8 mouse cellular contexts compared by ENCODE assay signal in genomic region chr5:125488116-125488455, GRCm38 (mm10). TPM values are rescaled to one million over a fixed set of nuclear protein-coding genes. Genes with fewer than 3 reads are reported as not detected.
A peak's percentile ranks its signal among the peaks of the same experiment; 100 is the strongest.
DNase-seq lines count a peak whose midpoint lies in the region; ATAC-seq and TF ChIP-seq lines count a peak whose summit lies in the region.
"Had no signal": no experiment of that assay in that cellular context is flagged by ENCODE, and none has a peak within 500 bp of the region (broad histone marks: within the 10 kb centered on the region; RNA-seq: fewer than 3 reads in every experiment).

No protein-coding gene starts in this region.

- H3K9ac ChIP-seq in liver, adult 2 months (ENCODE audit: low read depth, low read length): no peak overlapping the region
- H3K9ac ChIP-seq in liver, embryonic 12.5 days: no peak overlapping the region
- H3K9ac ChIP-seq in midbrain, embryonic 14.5 days (replicated peaks; ENCODE audit: low read length): no peak overlapping the region
- H3K9ac ChIP-seq: limb, embryonic 12.5 days had no signal

- no peaks in the 10 kb centered on the region; the same call in 1 of the 2 replicates for H3K79me2 ChIP-seq in liver, adult 2 months (ENCODE audit: control insufficient read depth, insufficient read depth, low read length)

- TF ChIP-seq CTCF in liver, adult 2 months (IDR thresholded peaks at IDR 0.05; ENCODE audit: low read depth, low read length): peak; percentile 33; the same call in 1 of the 2 replicates

- peaks cover 42% of the 10 kb centered on the region for H3K36me3 ChIP-seq in liver, adult 2 months (ENCODE audit: control insufficient read depth, insufficient read depth, low read length)
- peaks cover 73% of the 10 kb centered on the region for H3K36me3 ChIP-seq in liver, embryonic 12.5 days
- peaks cover 82% of the 10 kb centered on the region for H3K36me3 ChIP-seq in hindbrain, embryonic 10.5 days
- H3K36me3 ChIP-seq in midbrain, embryonic 14.5 days (ENCODE audit: control insufficient read depth, insufficient read depth, low read length): peaks cover 63% of the 10 kb centered on the region

- no peak for TF ChIP-seq POLR2A in liver, adult 2 months (IDR thresholded peaks at IDR 0.05; ENCODE audit: extremely low read depth, insufficient read depth, low read length)

- H3K9me3 ChIP-seq in liver, embryonic 12.5 days (replicated peaks): no peaks in the 10 kb centered on the region
- H3K9me3 ChIP-seq in hindbrain, embryonic 10.5 days: no peaks in the 10 kb centered on the region
- H3K9me3 ChIP-seq in midbrain, embryonic 14.5 days (ENCODE audit: control insufficient read depth, low read length): no peaks in the 10 kb centered on the region
- H3K9me3 ChIP-seq: limb, embryonic 12.5 days had no signal

- peaks cover 31% of the 10 kb centered on the region for H3K4me1 ChIP-seq in liver, adult 2 months (ENCODE audit: control insufficient read depth, insufficient read depth, low read length)
- peaks cover 7% of the 10 kb centered on the region; the same call in 1 of the 2 replicates for H3K4me1 ChIP-seq in liver, embryonic 12.5 days
- peaks cover 24% of the 10 kb centered on the region for H3K4me1 ChIP-seq in hindbrain, embryonic 10.5 days (replicated peaks)
- H3K4me1 ChIP-seq in midbrain, embryonic 14.5 days (ENCODE audit: control insufficient read depth, insufficient read depth, low read length): no peaks in the 10 kb centered on the region
- H3K4me1 ChIP-seq: limb, embryonic 12.5 days had no signal

- H3K4me3 ChIP-seq in liver, adult 2 months (ENCODE audit: insufficient read depth, low read depth, low read length): no peak overlapping the region
- H3K4me3 ChIP-seq in liver, embryonic 12.5 days: no peak overlapping the region
- H3K4me3 ChIP-seq in hindbrain, embryonic 10.5 days: no peak overlapping the region
- H3K4me3 ChIP-seq in midbrain, embryonic 14.5 days (replicated peaks; ENCODE audit: low read depth, low read length): no peak overlapping the region
- H3K4me3 ChIP-seq: limb, embryonic 12.5 days had no signal

- H3K27ac ChIP-seq in liver, adult 2 months (replicated peaks; ENCODE audit: insufficient read depth, low read depth, low read length): peak overlapping the region; percentile 35; the same call in 1 of the 2 replicates
- no peak overlapping the region for H3K27ac ChIP-seq in liver, embryonic 12.5 days
- peak overlapping the region; percentile 85 for H3K27ac ChIP-seq in hindbrain, embryonic 10.5 days
- H3K27ac ChIP-seq in midbrain, embryonic 14.5 days (replicated peaks; ENCODE audit: low read depth, low read length): peak overlapping the region; percentile 60; the same call in 1 of the 2 replicates
- H3K27ac ChIP-seq: limb, embryonic 12.5 days had no signal

- no peaks in the 10 kb centered on the region for H3K27me3 ChIP-seq in liver, adult 2 months (ENCODE audit: control insufficient read depth, insufficient read depth, low read length)
- H3K27me3 ChIP-seq in liver, embryonic 12.5 days (replicated peaks): no peaks in the 10 kb centered on the region
- no peaks in the 10 kb centered on the region for H3K27me3 ChIP-seq in hindbrain, embryonic 10.5 days (ENCODE audit: insufficient read depth, poor library complexity, severe bottlenecking)
- no peaks in the 10 kb centered on the region for H3K27me3 ChIP-seq in midbrain, embryonic 14.5 days (ENCODE audit: control insufficient read depth, insufficient read depth, low read length)
- H3K27me3 ChIP-seq: limb, embryonic 12.5 days had no signal

- no peak overlapping the region for H3K4me2 ChIP-seq in liver, embryonic 12.5 days
- no peak overlapping the region for H3K4me2 ChIP-seq in midbrain, embryonic 14.5 days (ENCODE audit: low read length)
- H3K4me2 ChIP-seq: limb, embryonic 12.5 days had no signal

- no peak for ATAC-seq in liver, embryonic 12.5 days
- ATAC-seq in midbrain, embryonic 14.5 days (ENCODE audit: low FRiP score, low TSS enrichment): no peak

- 72% methylated on average over 4 of the region's 4 CpGs for WGBS in liver, adult 2 months
- WGBS in liver, embryonic 12.5 days (ENCODE audit: insufficient replicate concordance): 69% methylated on average over 4 of the region's 4 CpGs
- 68% methylated on average over 4 of the region's 4 CpGs for WGBS in hindbrain, embryonic 10.5 days
- WGBS in midbrain, embryonic 14.5 days: 66% methylated on average over 4 of the region's 4 CpGs

- DNase-seq in liver, adult 2 months (ENCODE audit: extremely low read depth, low read depth, low spot score): no peak
- DNase-seq in Muller cell, postnatal 12 days (ENCODE audit: inconsistent ontology term): peak; percentile 50
- DNase-seq in hindbrain, embryonic 10.5 days (ENCODE audit: low spot score): peak; percentile 33
- DNase-seq in midbrain, embryonic 14.5 days: peak; percentile 34
- DNase-seq in layer of hippocampus, adult 9-11 months: no peak
- DNase-seq in heart, adult 18-20 months: no peak

RNA-seq across cellular contexts. Expression of gene Aacs, which starts 12.5 kb away (rescaled TPM):
- total RNA-seq in liver, adult 2 months (2014; rRNA removed): 29.3 and 40.9 TPM in 2 replicates
- polyA plus RNA-seq in liver, adult 2 months (2012; rRNA removed): 66.8 and 190 TPM in 2 replicates
- polyA plus RNA-seq in liver, embryonic 12.5 days (2016; fragmentation: Nextera tagmentation; extraction: Ambion mirVana): 24.7 and 25.1 TPM in 2 replicates
- polyA plus RNA-seq in hindbrain, embryonic 10.5 days (2016; fragmentation: Nextera tagmentation; extraction: Ambion mirVana): 63.4 and 73.4 TPM in 2 replicates
- 63.6 and 71.3 TPM in 2 replicates for polyA plus RNA-seq in midbrain, embryonic 14.5 days (2014; fragmentation: Nextera tagmentation; extraction: Ambion mirVana)
- total RNA-seq in heart, adult 18-20 months (2021): 1 to 10 TPM; 4.9 to 9.9 TPM

RNA-seq across cellular contexts. Expression of gene Tmem132b, which starts 43.5 kb away (rescaled TPM):
- total RNA-seq in liver, adult 2 months (2014; rRNA removed): 0.07 TPM in 1 of 2 replicates, not detected in the other
- not detected in 2 replicates for polyA plus RNA-seq in liver, adult 2 months (2012; rRNA removed)
- 0.02 and 0.08 TPM in 2 replicates for polyA plus RNA-seq in liver, embryonic 12.5 days (2016; fragmentation: Nextera tagmentation; extraction: Ambion mirVana)
- 0.21 and 0.41 TPM in 2 replicates for polyA plus RNA-seq in hindbrain, embryonic 10.5 days (2016; fragmentation: Nextera tagmentation; extraction: Ambion mirVana)
- polyA plus RNA-seq in midbrain, embryonic 14.5 days (2014; fragmentation: Nextera tagmentation; extraction: Ambion mirVana): 4.9 and 6.2 TPM in 2 replicates
- not detected for total RNA-seq in heart, adult 18-20 months (2021)

RNA-seq across cellular contexts. Expression of gene Bri3bp, which starts 46.7 kb away (rescaled TPM):
- 7.7 and 8.8 TPM in 2 replicates for total RNA-seq in liver, adult 2 months (2014; rRNA removed)
- 18.3 and 23.0 TPM in 2 replicates for polyA plus RNA-seq in liver, adult 2 months (2012; rRNA removed)
- 44.0 and 44.1 TPM in 2 replicates for polyA plus RNA-seq in liver, embryonic 12.5 days (2016; fragmentation: Nextera tagmentation; extraction: Ambion mirVana)
- 46.9 and 53.8 TPM in 2 replicates for polyA plus RNA-seq in hindbrain, embryonic 10.5 days (2016; fragmentation: Nextera tagmentation; extraction: Ambion mirVana)
- polyA plus RNA-seq in midbrain, embryonic 14.5 days (2014; fragmentation: Nextera tagmentation; extraction: Ambion mirVana): 26.8 and 37.8 TPM in 2 replicates
- 10 to 100 TPM; 50.9 to 54.5 TPM for total RNA-seq in heart, adult 18-20 months (2021)

RNA-seq across cellular contexts. Expression of gene Dhx37, which starts 54.2 kb away (rescaled TPM):
- total RNA-seq in liver, adult 2 months (2014; rRNA removed): 3.8 and 5.6 TPM in 2 replicates
- 12.0 and 14.0 TPM in 2 replicates for polyA plus RNA-seq in liver, adult 2 months (2012; rRNA removed)
- polyA plus RNA-seq in liver, embryonic 12.5 days (2016; fragmentation: Nextera tagmentation; extraction: Ambion mirVana): 11.3 and 11.4 TPM in 2 replicates
- polyA plus RNA-seq in hindbrain, embryonic 10.5 days (2016; fragmentation: Nextera tagmentation; extraction: Ambion mirVana): 19.2 and 21.0 TPM in 2 replicates
- polyA plus RNA-seq in midbrain, embryonic 14.5 days (2014; fragmentation: Nextera tagmentation; extraction: Ambion mirVana): 8.5 and 9.8 TPM in 2 replicates
- 10 to 100 TPM; 13.4 to 14.1 TPM for total RNA-seq in heart, adult 18-20 months (2021)

Comparison
In these comparisons a context has a peak if more than half of its experiments do, and no peak if none do; other contexts are left out.
1. DNase-seq: peak in Muller cell, postnatal 12 days (single experiment), hindbrain, embryonic 10.5 days (single experiment) and midbrain, embryonic 14.5 days (single experiment); none in liver, adult 2 months (single experiment), layer of hippocampus, adult 9-11 months (single experiment) and heart, adult 18-20 months (0 of 2).